Mouse (Mus musculus) cerebellum, postnatal 14 days (tissue): ENCODE results near the gene Cacna1s.

Source experiments
- DNase-seq, 2 experiments: peaks; one replicate each; pipeline ENCODE4 v3.0.0; 2021; ENCODE audit warnings: mixed read lengths in 2 of 2

Gene Cacna1s

DNA sequence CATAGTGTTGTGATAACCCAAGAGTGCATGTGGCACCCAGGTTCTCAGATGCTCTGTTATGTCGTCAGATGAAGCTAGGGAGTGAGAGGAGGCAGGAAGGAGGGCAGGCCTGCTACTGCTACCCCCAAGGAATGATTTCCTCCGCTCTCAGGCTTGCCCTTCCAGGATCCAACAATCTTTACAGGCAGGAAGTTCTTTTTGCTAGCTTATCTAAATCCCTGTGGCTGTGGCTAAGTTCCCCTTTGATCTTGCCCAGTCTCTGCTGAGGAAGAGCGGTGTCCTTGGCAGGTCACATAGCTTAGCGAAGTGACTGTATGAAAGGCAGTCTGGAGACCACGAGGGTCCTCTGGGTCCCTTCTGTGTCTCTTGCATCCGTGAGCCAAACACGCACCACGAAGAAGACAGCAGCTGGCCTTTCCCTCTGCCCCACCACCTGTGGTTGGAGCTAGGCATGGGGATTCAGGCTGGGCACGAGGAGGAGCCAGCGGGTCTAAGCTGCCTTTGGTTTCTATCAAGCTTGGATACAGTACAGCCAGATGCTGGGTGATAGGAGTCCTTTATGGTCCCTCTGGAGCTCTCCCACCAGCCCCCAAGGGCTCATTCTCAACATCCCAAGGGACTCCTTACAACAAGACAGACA is 85.8 kb downstream of the Cacna1s start:
- no peak for DNase-seq

DNA sequence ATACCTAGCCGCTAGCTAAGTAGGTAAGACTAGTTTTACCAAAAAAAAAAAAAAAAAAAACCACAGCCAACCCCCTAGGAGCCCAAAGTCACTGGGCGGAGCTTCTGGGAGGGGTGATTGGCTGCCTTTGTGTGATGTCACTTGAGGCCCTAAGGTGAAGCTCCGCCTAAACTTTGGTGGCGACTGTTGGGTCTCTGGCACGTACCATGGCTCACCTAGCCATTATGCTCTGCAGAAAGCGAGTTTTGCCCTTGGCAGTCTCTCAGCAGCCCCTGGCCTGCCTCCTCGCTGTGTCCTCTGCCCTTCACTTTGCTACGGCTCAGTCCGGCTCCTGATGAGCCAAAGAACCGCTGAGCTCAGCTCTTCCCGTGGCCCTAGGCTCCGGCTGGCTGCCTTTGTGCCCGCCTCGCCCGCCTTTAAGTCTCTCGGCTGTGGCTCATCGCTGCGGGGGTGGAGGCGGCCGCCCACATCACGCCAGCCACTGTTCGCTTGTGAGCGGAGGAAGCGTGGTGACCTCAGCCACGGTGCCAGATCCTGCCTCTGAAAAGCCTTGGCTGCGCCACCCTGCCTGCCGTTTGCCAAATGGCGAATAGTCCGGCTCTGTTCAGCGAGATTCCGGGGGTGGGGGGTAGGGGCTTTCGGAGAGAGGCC is 87.6 kb downstream of the Cacna1s start:
- DNase-seq, result peak; percentile 90 to 91

DNA sequence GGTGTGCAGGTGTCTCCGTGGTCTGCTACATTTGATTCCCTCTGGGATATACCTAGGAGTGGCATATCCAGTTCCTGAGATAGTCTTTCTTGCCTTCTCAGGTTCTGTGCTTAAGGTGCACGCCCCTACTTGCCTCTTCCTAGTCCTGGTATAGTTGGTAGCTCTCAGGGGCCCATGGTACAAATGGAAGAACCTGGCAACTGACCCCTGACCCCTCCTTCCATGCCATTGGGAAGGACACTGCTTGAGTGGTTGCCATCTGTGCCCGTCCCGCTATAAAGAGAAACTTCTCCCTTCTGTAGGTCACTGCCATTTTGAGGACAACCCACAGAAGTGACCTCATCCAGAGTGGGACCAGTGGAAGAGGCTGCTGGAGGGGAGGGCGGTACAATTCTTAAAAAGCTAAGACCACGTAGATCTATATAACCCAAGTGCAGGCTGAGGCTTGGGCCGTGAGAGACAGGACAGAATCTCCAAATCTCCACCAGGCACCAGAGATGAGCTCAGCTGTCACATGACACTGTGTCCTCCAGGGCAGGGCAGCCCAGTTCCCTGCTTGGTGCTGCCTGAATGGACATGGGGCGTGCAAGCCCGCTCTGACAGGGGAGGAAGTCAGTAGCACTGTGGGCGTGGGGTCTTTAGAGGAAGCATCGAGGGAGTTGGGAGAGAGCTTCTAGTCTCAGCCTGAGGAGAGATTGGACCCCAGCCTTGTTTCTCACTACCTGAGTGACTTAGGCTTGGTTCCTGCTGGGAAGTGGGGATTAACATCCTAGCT is 88.8 kb downstream of the Cacna1s start:
- no peak for DNase-seq

DNA sequence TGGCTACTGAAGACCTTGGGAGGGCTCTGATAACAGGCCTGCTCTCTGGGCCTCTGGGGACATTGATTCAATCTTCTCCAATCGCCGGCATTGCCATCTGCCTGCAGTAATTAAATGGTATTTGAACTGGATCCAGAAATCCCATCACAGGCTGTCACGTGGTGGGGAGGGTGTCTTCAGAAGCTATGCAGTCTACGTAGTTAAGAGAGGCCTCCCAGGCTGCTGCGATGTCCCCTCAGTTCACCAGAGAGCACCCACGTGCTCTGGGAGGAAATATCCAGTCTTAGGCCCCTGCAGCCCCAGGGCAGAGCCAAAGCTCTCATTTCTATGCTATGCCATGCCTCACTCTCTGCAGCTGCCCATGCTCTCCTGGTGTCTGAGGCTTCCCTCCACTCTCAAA is 89.8 kb downstream of the Cacna1s start:
- DNase-seq, result peak in 1 of 2 experiments; percentile 48

DNA sequence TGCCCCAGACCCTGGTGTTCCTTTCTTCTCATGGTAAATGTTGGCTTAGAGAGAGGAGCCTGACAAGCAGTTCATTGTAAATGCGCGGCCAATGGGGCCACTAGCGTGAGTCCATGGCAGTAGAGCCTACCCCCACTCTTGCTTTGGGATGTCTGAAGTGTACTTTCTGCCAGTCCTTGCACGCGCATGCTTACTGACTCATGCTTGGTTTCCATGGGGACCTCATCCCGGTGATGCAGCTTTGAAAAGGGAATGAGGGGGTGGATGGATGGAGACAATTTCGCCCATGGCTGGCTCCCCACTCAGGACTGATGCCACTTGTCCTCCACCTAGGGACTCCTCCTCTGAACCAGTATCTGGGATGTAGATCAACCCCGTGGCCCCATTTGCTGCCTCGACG is 91.0 kb downstream of the Cacna1s start:
- DNase-seq, result no peak

DNA sequence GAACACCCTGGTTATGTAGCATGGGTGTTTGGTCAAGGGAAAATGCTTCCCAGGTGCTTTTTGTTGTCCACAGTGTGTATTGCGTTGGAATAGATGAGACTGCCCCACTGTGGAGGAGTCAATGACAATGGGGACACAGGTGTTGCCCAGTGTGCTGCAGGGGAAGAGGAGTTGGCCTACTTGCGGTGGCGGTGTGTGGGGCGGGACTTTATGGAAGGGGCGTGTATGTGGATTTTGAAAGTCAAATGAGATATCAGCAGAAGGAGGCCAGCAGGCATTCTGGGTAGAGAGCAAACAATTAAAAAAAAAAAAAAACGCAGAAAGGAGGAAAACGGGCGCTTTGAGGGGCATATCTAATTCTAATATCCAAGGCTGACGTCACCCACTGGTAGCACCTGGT is 97.2 kb downstream of the Cacna1s start:
- DNase-seq, result no peak

DNA sequence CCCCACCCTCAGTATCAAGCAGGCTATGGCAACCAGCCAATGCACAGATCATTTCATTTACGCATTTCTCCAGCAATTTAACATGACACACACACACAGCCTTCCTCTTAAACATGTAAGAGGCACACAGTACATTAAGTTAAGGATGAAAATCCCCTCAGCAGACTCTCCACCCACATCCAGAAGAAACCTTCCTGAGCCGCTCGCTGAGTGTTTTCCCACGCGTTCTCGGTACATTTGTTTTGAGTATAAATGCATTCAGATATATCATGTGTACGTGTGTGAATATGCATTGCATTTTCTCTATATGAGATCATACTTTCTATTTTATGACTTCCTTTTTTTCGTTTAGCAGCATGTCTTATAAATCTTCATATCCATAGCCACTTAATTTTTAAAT is 98.8 kb downstream of the Cacna1s start:
- no peak for DNase-seq

DNA sequence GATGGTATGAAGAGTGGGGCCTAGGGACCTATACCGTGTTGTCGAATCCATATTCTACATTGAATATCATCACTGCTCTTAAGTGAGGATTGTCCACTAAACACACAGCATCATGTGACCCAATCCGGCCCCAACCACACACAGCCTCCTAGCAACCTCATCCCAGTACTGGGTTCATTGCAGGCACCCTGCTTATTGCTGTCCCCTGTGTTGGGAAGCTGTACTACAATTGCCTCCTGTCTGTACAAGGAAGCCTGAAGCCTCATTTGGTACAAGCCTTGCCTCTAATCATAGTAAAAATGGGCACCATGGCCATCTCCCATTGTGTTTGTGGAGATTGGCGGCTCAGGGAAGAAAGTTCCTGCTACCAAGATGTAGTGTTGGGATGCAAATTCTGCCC is 103.8 kb downstream of the Cacna1s start:
- no peak for DNase-seq

DNA sequence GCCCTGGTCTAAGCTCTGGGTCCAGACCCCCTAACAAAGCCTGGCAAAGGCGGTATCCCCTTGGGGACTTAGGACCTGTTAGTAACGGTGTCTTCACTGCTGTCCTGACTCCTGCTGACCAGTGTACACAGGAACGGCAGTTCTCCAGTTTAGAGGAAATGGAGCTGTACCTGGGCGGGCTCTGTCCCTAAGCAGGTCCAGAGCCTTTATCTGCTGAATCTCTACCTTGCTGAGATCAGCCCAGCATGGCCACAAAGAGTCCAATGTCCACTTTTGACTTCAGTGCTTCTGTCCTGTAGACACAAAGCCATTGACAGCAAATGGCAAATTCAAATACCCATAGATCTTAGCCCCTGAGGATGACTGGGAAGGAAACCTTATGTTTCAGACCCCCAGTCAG is 104.4 kb downstream of the Cacna1s start:
- DNase-seq, result no peak

DNA sequence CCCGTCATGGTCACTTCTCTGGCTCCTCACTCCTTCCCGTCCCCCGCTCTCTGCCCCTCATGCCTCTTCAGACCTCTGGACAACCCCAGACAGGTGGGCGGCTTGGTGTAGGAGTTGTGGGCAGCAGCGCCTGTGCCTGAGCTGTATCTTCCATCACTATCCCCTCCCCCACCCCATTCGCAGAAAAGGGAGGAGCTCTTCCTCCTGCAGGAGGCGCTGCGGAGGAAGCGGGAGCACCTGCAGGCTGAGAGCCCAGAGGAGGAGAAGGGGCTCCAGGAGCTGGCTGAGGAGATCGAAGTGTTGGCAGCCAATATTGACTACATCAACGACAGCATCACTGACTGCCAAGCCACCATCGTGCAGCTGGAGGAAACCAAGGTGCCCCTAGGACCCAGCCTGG is 107.3 kb downstream of the Cacna1s start:
- DNase-seq, result peak in 1 of 2 experiments; percentile 46

DNA sequence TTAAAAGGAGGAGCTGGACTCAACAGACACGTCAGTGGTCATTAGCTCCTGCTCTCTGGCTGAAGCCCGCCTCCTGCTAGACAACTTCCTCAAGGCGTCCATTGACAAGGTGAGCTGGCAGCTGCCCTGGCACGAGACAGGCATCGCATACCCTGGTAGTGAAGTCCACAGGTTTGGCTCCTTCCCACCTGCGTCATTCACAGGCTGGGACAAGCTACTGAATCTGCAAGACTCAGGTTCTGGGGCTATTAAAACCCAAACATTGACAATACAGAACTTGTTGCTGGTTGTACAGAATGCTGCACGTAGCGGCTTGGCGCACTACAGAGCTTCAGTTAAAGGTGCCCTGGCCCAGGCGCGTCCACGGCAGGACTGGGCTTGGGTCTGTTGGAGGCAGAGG is 107.7 kb downstream of the Cacna1s start:
- no peak for DNase-seq

DNA sequence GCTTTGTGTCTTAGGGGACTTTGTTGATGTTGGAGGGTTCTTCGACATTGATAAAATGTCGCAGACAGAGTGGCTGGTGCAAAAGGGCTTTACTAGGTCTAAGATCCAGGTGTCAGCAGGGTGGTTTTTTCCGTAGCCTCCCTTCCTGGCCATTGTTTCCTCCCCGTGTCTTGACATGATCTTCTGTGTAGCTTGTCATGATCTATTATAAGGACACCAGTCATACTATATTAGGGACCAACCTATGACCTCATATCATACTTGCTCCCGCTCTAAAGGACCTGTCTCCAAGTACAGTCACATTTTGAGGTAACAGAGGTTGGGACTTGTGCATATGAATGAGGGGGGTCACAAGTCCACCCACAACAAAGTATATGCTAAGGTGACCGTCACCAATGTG is 108.4 kb downstream of the Cacna1s start:
- no peak for DNase-seq

DNA sequence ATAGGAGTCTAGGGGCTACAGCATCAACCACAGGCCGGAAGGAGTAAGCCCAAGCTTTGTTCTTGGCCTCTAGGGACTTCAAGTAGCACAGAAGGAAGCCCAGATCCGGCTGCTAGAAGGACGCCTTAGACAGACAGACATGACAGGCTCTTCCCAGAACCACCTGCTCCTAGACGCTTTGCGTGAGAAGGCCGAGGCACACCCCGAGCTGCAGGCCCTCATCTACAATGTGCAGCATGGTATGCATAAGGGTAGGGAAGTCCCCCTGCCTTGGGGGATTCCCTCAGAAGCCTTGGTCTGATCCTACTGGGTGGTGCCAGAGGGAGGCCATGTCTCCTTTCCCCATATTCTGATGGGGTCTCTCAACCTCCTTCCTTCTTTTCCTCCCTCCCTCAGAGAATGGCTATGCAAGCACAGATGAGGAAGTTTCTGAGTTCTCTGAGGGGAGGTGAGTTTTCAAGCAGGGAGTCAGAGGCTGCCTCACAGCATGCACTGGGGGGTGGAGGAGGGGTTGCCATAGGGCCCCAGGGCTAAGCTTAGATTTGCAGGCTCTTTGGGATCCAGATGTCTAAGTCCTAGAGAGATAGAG is 108.9 kb downstream of the Cacna1s start:
- no peak for DNase-seq

DNA sequence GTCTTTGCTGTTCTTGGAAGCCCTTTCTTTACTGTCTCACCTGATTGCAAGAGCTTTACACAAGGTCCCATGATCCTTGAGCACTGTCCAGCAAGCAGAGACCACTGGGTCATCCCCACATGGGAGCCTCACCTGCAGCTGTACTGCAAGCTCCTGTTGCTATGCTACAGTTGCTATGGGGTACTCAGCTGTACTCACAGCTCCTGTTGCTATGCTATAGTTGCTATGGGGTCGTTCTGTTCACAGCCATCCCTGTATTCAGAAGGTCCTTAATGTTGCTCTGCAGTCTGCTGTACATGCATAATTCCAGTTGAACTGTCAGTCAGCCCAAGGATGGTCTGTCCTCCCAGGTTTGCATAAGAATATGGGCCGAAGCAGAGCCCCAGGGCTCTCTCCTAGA is 112.9 kb downstream of the Cacna1s start:
- DNase-seq, result no peak

DNA sequence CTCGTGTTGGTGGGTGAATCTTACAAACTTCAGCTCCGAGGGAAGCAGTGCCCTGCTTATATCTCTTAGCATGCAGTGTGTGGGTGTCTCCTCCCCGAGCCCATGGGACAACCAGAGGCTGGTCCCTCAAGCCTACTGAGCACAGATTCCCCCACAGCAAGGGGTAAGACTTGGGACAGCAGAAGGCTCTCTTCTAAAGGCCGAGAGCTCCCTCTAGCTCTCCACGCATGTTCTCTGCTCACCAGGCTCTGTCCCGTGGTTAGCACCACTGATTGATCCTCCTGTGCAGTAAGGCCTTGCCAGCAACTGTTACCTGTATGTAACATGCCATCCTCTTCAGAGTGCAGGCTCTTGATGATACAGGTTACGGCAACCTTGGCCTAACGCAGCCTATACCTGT is 115.1 kb downstream of the Cacna1s start:
- DNase-seq, result peak; percentile 37 to 47
